7 mouse cellular contexts compared by ENCODE assay signal in genomic region chr9:102840792-102841778, GRCm38 (mm10). TPM values are rescaled to one million over a fixed set of nuclear protein-coding genes. Genes with fewer than 3 reads are reported as not detected.
DNase-seq lines count a peak whose midpoint lies in the region; ATAC-seq and TF ChIP-seq lines count a peak whose summit lies in the region.

No protein-coding gene starts in this region.

- H3K9me3 ChIP-seq in E14TG2a.4 (ENCODE audit: low read length) = no peaks in the 10 kb centered on the region
- H3K9me3 ChIP-seq in forebrain, embryonic 16.5 days (ENCODE audit: control insufficient read depth, low read length) = no peaks in the 10 kb centered on the region
- no peaks in the 10 kb centered on the region for H3K9me3 ChIP-seq in intestine, embryonic 16.5 days (ENCODE audit: control insufficient read depth, low read length)
- no peaks in the 10 kb centered on the region for H3K9me3 ChIP-seq in lung, embryonic 14.5 days (ENCODE audit: low read depth, low read length)

- H3K27ac ChIP-seq in forebrain, embryonic 16.5 days (ENCODE audit: low read length) = no peak overlapping the region
- peak overlapping the region; percentile 82 for H3K27ac ChIP-seq in intestine, embryonic 16.5 days (ENCODE audit: low read length)
- peak overlapping the region; percentile 65; the same call in 1 of the 2 replicates for H3K27ac ChIP-seq in lung, embryonic 14.5 days (ENCODE audit: low read depth)

- 0 out of 2 replicates have a peak, but pooled peaks cover 3% of the 10 kb centered on the region for H3K27me3 ChIP-seq in E14TG2a.4 (ENCODE audit: insufficient read depth, low read length)
- H3K27me3 ChIP-seq in forebrain, embryonic 16.5 days (replicated peaks; ENCODE audit: control insufficient read depth, insufficient read depth, low read length) = no peaks in the 10 kb centered on the region
- H3K27me3 ChIP-seq in intestine, embryonic 16.5 days (replicated peaks; ENCODE audit: control insufficient read depth, insufficient read depth, low read length) = no peaks in the 10 kb centered on the region
- no peaks in the 10 kb centered on the region for H3K27me3 ChIP-seq in lung, embryonic 14.5 days (ENCODE audit: insufficient read depth, low read length)

- WGBS in forebrain, embryonic 16.5 days = 23% methylated on average over 16 of the region's 16 CpGs
- 16% methylated on average over 16 of the region's 16 CpGs for WGBS in intestine, embryonic 16.5 days
- 21% methylated on average over 16 of the region's 16 CpGs for WGBS in lung, embryonic 14.5 days

- H3K4me1 ChIP-seq in E14TG2a.4 (replicated peaks; ENCODE audit: low read depth, low read length) = peaks cover 70% of the 10 kb centered on the region
- peaks cover 59% of the 10 kb centered on the region for H3K4me1 ChIP-seq in forebrain, embryonic 16.5 days (replicated peaks; ENCODE audit: control insufficient read depth, insufficient read depth, low read length)
- peaks cover 75% of the 10 kb centered on the region for H3K4me1 ChIP-seq in intestine, embryonic 16.5 days (ENCODE audit: control insufficient read depth, insufficient read depth, low read length)
- H3K4me1 ChIP-seq in lung, embryonic 14.5 days (ENCODE audit: insufficient read depth) = peaks cover 52% of the 10 kb centered on the region

- H3K36me3 ChIP-seq in E14TG2a.4 (ENCODE audit: insufficient read depth, low read length) = no peaks in the 10 kb centered on the region
- H3K36me3 ChIP-seq in forebrain, embryonic 16.5 days (ENCODE audit: control insufficient read depth, insufficient read depth) = no peaks in the 10 kb centered on the region
- H3K36me3 ChIP-seq in intestine, embryonic 16.5 days (ENCODE audit: control insufficient read depth, insufficient read depth, low read length) = no peaks in the 10 kb centered on the region
- H3K36me3 ChIP-seq in lung, embryonic 14.5 days (ENCODE audit: insufficient read depth) = no peaks in the 10 kb centered on the region

- DNase-seq in Muller cell, postnatal 12 days (ENCODE audit: inconsistent ontology term) = peak; percentile 49
- peak; percentile 89 for DNase-seq in lung, embryonic 14.5 days
- no peak for DNase-seq in testis, postnatal 14 days (ENCODE audit: low spot score)

- H3K4me2 ChIP-seq in forebrain, embryonic 16.5 days (ENCODE audit: low read length) = no peak overlapping the region
- H3K4me2 ChIP-seq in intestine, embryonic 16.5 days (ENCODE audit: low read depth, low read length) = peak overlapping the region; percentile 30
- H3K4me2 ChIP-seq in lung, embryonic 14.5 days = peak overlapping the region; percentile 49

- peak; percentile 23; the same call in 1 of the 2 replicates for ATAC-seq in forebrain, embryonic 16.5 days
- ATAC-seq in intestine, embryonic 16.5 days = peak; percentile 51
- peak; percentile 87 for ATAC-seq in lung, embryonic 14.5 days (ENCODE audit: insufficient read depth)
- no peak for ATAC-seq in activated CD4-positive, CD25-positive, alpha-beta regulatory T cell, adult 4 months

- no peak overlapping the region for H3K9ac ChIP-seq in forebrain, embryonic 16.5 days (replicated peaks; ENCODE audit: low read depth, low read length)
- H3K9ac ChIP-seq in intestine, embryonic 16.5 days (ENCODE audit: low read depth, low read length) = peak overlapping the region; percentile 43
- H3K9ac ChIP-seq in lung, embryonic 14.5 days = peak overlapping the region; percentile 26; the same call in 1 of the 2 replicates

- H3K4me3 ChIP-seq in E14TG2a.4 (replicated peaks; ENCODE audit: low read length) = peak overlapping the region; percentile 42
- H3K4me3 ChIP-seq in forebrain, embryonic 16.5 days (replicated peaks; ENCODE audit: low read length) = no peak overlapping the region
- no peak overlapping the region for H3K4me3 ChIP-seq in intestine, embryonic 16.5 days (ENCODE audit: low read length)
- H3K4me3 ChIP-seq in lung, embryonic 14.5 days (ENCODE audit: low read depth, low read length) = no peak overlapping the region

- no peak for TF ChIP-seq CTCF in E14TG2a.4 (conservative IDR thresholded peaks at IDR 0.05; ENCODE audit: low read length)
- TF ChIP-seq CTCF in lung, embryonic 14.5 days (IDR thresholded peaks at IDR 0.05; ENCODE audit: low read depth) = no peak

RNA-seq across cellular contexts. Expression of gene Ryk, which starts 6.4 kb away (rescaled TPM):
- polyA plus RNA-seq in forebrain, embryonic 16.5 days (2015; fragmentation: Nextera tagmentation; extraction: Ambion mirVana) = 14.1 TPM in 2 replicates
- 13.5 and 14.4 TPM in 2 replicates for polyA plus RNA-seq in intestine, embryonic 16.5 days (2015; fragmentation: Nextera tagmentation; extraction: Ambion mirVana)
- 33.4 and 35.1 TPM in 2 replicates for polyA plus RNA-seq in lung, embryonic 14.5 days (2014; fragmentation: Nextera tagmentation; extraction: Ambion mirVana)
- polyA plus RNA-seq in activated CD4-positive, CD25-positive, alpha-beta regulatory T cell, adult 4 months (2017; shearing (Covaris generic)) = 1 to 10 TPM in 1 of 2 experiments, under 1 TPM in 1; 0.95 to 1.2 TPM
